Mouse (Mus musculus): ENCODE measurements around the gene Slc12a3. TPM values are rescaled to one million over a fixed set of nuclear protein-coding genes. Genes with fewer than 3 reads are reported as not detected.

Slc12a3 gene
- polyA plus RNA-seq (2016; fragmentation: Nextera tagmentation; extraction: Ambion mirVana), result not detected in 2 replicates

GRCm38 (mm10) chr8:94328932-94329728 lies at the start of gene Slc12a3:
Gene Slc12a3, plus strand, starts transcription at chr8:94329201.
- Histone ChIP-seq H3K4me3 (no peak within 1 kb of the TSS), H3K36me3 (no peaks in the 10 kb centered on the region), H3K9me3 (replicated peaks) (no peaks in the 10 kb centered on the region), H3K4me2 (replicated peaks) (no peak within 1 kb of the TSS), H3K9ac (no peak within 1 kb of the TSS), H3K27me3 (no peaks in the 10 kb centered on the region), H3K4me1 (no peaks in the 10 kb centered on the region), H3K27ac (no peak within 1 kb of the TSS)
- no peak for ATAC-seq (ENCODE audit: low FRiP score)
- WGBS, result 87% methylated on average over 21 of the region's 21 CpGs

GRCm38 (mm10) chr8:94280001-94280613 lies 48.9 kb upstream of the Slc12a3 start:
- Histone ChIP-seq H3K4me3 (no peak overlapping the region), H3K27me3 (no peaks in the 10 kb centered on the region), H3K9ac (no peak overlapping the region), H3K36me3 (no peaks in the 10 kb centered on the region), H3K4me2 (replicated peaks) (no peak overlapping the region), H3K4me1 (0 out of 2 replicates have a peak, but pooled peaks cover 2% of the 10 kb centered on the region), H3K9me3 (replicated peaks) (no peaks in the 10 kb centered on the region), H3K27ac (no peak overlapping the region)
- no peak for ATAC-seq (ENCODE audit: low FRiP score)
- 85% methylated on average over 5 of the region's 5 CpGs for WGBS

GRCm38 (mm10) chr8:94282453-94282985 lies 46.5 kb upstream of the Slc12a3 start:
- 88% methylated on average over 3 of the region's 3 CpGs for WGBS
- H3K4me3 ChIP-seq, result no peak overlapping the region

GRCm38 (mm10) chr8:94284204-94284603 lies 44.8 kb upstream of the Slc12a3 start:
- no peak overlapping the region for H3K4me3 ChIP-seq
- H3K27me3 ChIP-seq, result no peaks in the 10 kb centered on the region
- H3K4me1 ChIP-seq, result 0 out of 2 replicates have a peak, but pooled peaks cover 2% of the 10 kb centered on the region
- H3K36me3 ChIP-seq, result no peaks in the 10 kb centered on the region
- no peak overlapping the region for H3K27ac ChIP-seq
- H3K9me3 ChIP-seq (replicated peaks), result no peaks in the 10 kb centered on the region
- H3K4me2 ChIP-seq (replicated peaks), result no peak overlapping the region
- ATAC-seq (ENCODE audit: low FRiP score), result no peak
- WGBS, result 91% methylated on average over 7 of the region's 7 CpGs
- no peak overlapping the region for H3K9ac ChIP-seq

More at GRCm38 (mm10) chr8:94282453-94282985, 46.5 kb upstream of the Slc12a3 start:
- H3K4me1 ChIP-seq, result 0 out of 2 replicates have a peak, but pooled peaks cover 2% of the 10 kb centered on the region
- no peak overlapping the region for H3K27ac ChIP-seq
- no peak overlapping the region for H3K9ac ChIP-seq
- H3K9me3 ChIP-seq (replicated peaks), result no peaks in the 10 kb centered on the region
- ATAC-seq (ENCODE audit: low FRiP score), result no peak
- H3K4me2 ChIP-seq (replicated peaks), result no peak overlapping the region
- H3K36me3 ChIP-seq, result no peaks in the 10 kb centered on the region
- no peaks in the 10 kb centered on the region for H3K27me3 ChIP-seq

- Histone ChIP-seq H3K4me2 (replicated peaks) (no peak overlapping the region), H3K9ac (no peak overlapping the region), H3K27ac (no peak overlapping the region), H3K4me1 (0 out of 2 replicates have a peak, but pooled peaks cover 2% of the 10 kb centered on the region), H3K27me3 (no peaks in the 10 kb centered on the region), H3K36me3 (no peaks in the 10 kb centered on the region), H3K9me3 (replicated peaks) (no peaks in the 10 kb centered on the region), H3K4me3 (no peak overlapping the region)
- no peak for ATAC-seq (ENCODE audit: low FRiP score)
- WGBS, result 92% methylated on average over 5 of the region's 5 CpGs
Observed at GRCm38 (mm10) chr8:94290606-94291005, 38.4 kb upstream of the Slc12a3 start.

- H3K4me1 ChIP-seq, result 0 out of 2 replicates have a peak, but pooled peaks cover 2% of the 10 kb centered on the region
- no peak for ATAC-seq (ENCODE audit: low FRiP score)
- H3K36me3 ChIP-seq, result no peaks in the 10 kb centered on the region
- H3K9ac ChIP-seq, result no peak overlapping the region
- no peaks in the 10 kb centered on the region for H3K9me3 ChIP-seq (replicated peaks)
- WGBS, result 86% methylated on average over 6 of the region's 6 CpGs
- no peak overlapping the region for H3K4me3 ChIP-seq
- H3K27me3 ChIP-seq, result no peaks in the 10 kb centered on the region
- H3K4me2 ChIP-seq (replicated peaks), result no peak overlapping the region
- H3K27ac ChIP-seq, result no peak overlapping the region
Observed at GRCm38 (mm10) chr8:94292072-94292471, 36.9 kb upstream of the Slc12a3 start.

GRCm38 (mm10) chr8:94292626-94293025 lies 36.4 kb upstream of the Slc12a3 start:
- Histone ChIP-seq H3K36me3 (no peaks in the 10 kb centered on the region), H3K9me3 (replicated peaks) (no peaks in the 10 kb centered on the region), H3K9ac (no peak overlapping the region), H3K4me2 (replicated peaks) (no peak overlapping the region), H3K4me3 (no peak overlapping the region), H3K4me1 (0 out of 2 replicates have a peak, but pooled peaks cover 2% of the 10 kb centered on the region), H3K27ac (no peak overlapping the region), H3K27me3 (no peaks in the 10 kb centered on the region)
- ATAC-seq (ENCODE audit: low FRiP score), result no peak
- 93% methylated on average over 8 of the region's 8 CpGs for WGBS

GRCm38 (mm10) chr8:94295687-94296086 lies 33.3 kb upstream of the Slc12a3 start:
- Histone ChIP-seq H3K4me2 (replicated peaks) (no peak overlapping the region), H3K9ac (no peak overlapping the region), H3K36me3 (no peaks in the 10 kb centered on the region), H3K9me3 (replicated peaks) (no peaks in the 10 kb centered on the region), H3K4me3 (no peak overlapping the region), H3K4me1 (0 out of 2 replicates have a peak, but pooled peaks cover 2% of the 10 kb centered on the region), H3K27me3 (no peaks in the 10 kb centered on the region), H3K27ac (no peak overlapping the region)
- no peak for ATAC-seq (ENCODE audit: low FRiP score)
- 81% methylated on average over 6 of the region's 6 CpGs for WGBS

- no peak for ATAC-seq (ENCODE audit: low FRiP score)
- WGBS, result 80% methylated on average over 9 of the region's 9 CpGs
Observed at GRCm38 (mm10) chr8:94296312-94296991, 32.5 kb upstream of the Slc12a3 start.

GRCm38 (mm10) chr8:94297101-94297500 lies 31.9 kb upstream of the Slc12a3 start:
- Histone ChIP-seq H3K4me1 (no peaks in the 10 kb centered on the region), H3K27me3 (no peaks in the 10 kb centered on the region), H3K9me3 (replicated peaks) (no peaks in the 10 kb centered on the region), H3K4me2 (replicated peaks) (no peak overlapping the region), H3K9ac (no peak overlapping the region), H3K27ac (no peak overlapping the region), H3K36me3 (peaks cover 9% of the 10 kb centered on the region; the same call in 1 of the 2 replicates), H3K4me3 (no peak overlapping the region)
- no peak for ATAC-seq (ENCODE audit: low FRiP score)
- 50% methylated on average over 6 of the region's 6 CpGs for WGBS

More at GRCm38 (mm10) chr8:94296312-94296991, 32.5 kb upstream of the Slc12a3 start:
- no peak overlapping the region for H3K4me3 ChIP-seq
- no peak overlapping the region for H3K9ac ChIP-seq
- H3K36me3 ChIP-seq, result peaks cover 2% of the 10 kb centered on the region; the same call in 1 of the 2 replicates
- 0 out of 2 replicates have a peak, but pooled peaks cover 2% of the 10 kb centered on the region for H3K4me1 ChIP-seq
- H3K27ac ChIP-seq, result no peak overlapping the region
- no peak overlapping the region for H3K4me2 ChIP-seq (replicated peaks)
- no peaks in the 10 kb centered on the region for H3K9me3 ChIP-seq (replicated peaks)
- H3K27me3 ChIP-seq, result no peaks in the 10 kb centered on the region

- no peaks in the 10 kb centered on the region for H3K27me3 ChIP-seq
- ATAC-seq (ENCODE audit: low FRiP score), result no peak
- H3K36me3 ChIP-seq, result peaks cover 42% of the 10 kb centered on the region
- H3K4me1 ChIP-seq, result no peaks in the 10 kb centered on the region
- WGBS, result 73% methylated on average over 4 of the region's 4 CpGs
- no peak overlapping the region for H3K27ac ChIP-seq
- no peaks in the 10 kb centered on the region for H3K9me3 ChIP-seq (replicated peaks)
- no peak overlapping the region for H3K9ac ChIP-seq
- no peak overlapping the region for H3K4me2 ChIP-seq (replicated peaks)
- no peak overlapping the region for H3K4me3 ChIP-seq
Observed at GRCm38 (mm10) chr8:94300809-94301208, 28.2 kb upstream of the Slc12a3 start.

GRCm38 (mm10) chr8:94304412-94304811 lies 24.6 kb upstream of the Slc12a3 start:
- Histone ChIP-seq H3K27me3 (no peaks in the 10 kb centered on the region), H3K4me3 (no peak overlapping the region), H3K4me2 (replicated peaks) (no peak overlapping the region), H3K27ac (no peak overlapping the region), H3K36me3 (peaks cover 75% of the 10 kb centered on the region), H3K9ac (no peak overlapping the region), H3K9me3 (replicated peaks) (no peaks in the 10 kb centered on the region), H3K4me1 (no peaks in the 10 kb centered on the region)
- ATAC-seq (ENCODE audit: low FRiP score), result no peak
- 97% methylated on average over 2 of the region's 2 CpGs for WGBS

Data from hindbrain, embryonic 12.5 days (tissue).